Mouse (Mus musculus) liver, adult (tissue): Measurements from ENCODE around the gene Zfp568.

Experiments
- GATA4 ChIP-seq: IDR thresholded peaks from 2 replicates; pipeline ENCODE4 v1.6.1; 2014; ENCODE audit warnings: mild to moderate bottlenecking, low read length; ENCODE audit not compliant: insufficient replicate concordance

The Zfp568 gene

GRCm38 (mm10) chr7:30072146-30073028, 88.6 kb downstream of the Zfp568 start, which contains the start of gene Zfp82:
Gene Zfp82 (minus strand): TSS chr7:30072900.
- TF ChIP-seq GATA4, result no peak
